Mouse (Mus musculus): ENCODE data around the gene Olfr135.

The Olfr135 gene

GRCm38 (mm10) chr17:38204035-38204434, at the start of gene Olfr135:
Olfr135 (plus strand) TSS chr17:38204335.
- no peak for DNase-seq (ENCODE audit: low spot score)

DNA sequence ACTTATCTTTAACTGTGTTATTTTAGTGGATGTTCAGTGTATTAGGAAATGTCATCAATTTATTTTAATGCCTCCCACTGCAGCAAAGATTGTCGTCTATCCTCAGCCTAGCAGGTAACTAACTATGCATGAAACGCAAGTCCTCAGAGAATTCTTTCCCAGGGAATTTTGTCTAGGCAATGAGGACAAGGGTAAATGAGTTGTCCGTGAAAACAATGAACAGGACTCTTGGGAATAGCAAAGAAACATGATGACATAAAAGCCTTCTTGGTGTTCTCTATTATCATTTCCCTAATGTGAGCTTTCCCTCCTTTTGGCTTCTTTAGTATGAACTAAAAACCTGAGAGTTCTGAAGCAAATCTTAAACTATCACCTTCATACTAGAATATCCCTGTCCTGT, 33.0 kb upstream of the Olfr135 start, which contains the start of gene Olfr134:
TSS of gene Olfr134 (plus strand) at position 301 of the 400 bp plus-strand sequence.
- DNase-seq (ENCODE audit: low spot score): no peak
